Mouse (Mus musculus) kidney, postnatal 14 days (tissue): ENCODE data around the gene Mthfd1l.

ENCODE experiments used
- DNase-seq: peaks from one replicate; pipeline ENCODE4 v3.0.0; 2022; ENCODE audit warnings: mixed read lengths

Mthfd1l gene

GRCm38 (mm10) chr10:3972981-3973588, at the start of gene Mthfd1l:
Gene Mthfd1l (plus strand): TSS chr10:3973118.
- DNase-seq, result peak; percentile 87

GRCm38 (mm10) chr10:3928008-3928545, 44.8 kb upstream of the Mthfd1l start:
- no peak for DNase-seq

GRCm38 (mm10) chr10:3931831-3932230, 41.1 kb upstream of the Mthfd1l start:
- DNase-seq, result no peak

- DNase-seq, result no peak
Measured at GRCm38 (mm10) chr10:3933311-3933940, 39.5 kb upstream of the Mthfd1l start.

- DNase-seq, result no peak
Measured at GRCm38 (mm10) chr10:3936864-3937263, 36.1 kb upstream of the Mthfd1l start.

- no peak for DNase-seq
Measured at GRCm38 (mm10) chr10:3939895-3940595, 32.9 kb upstream of the Mthfd1l start.

GRCm38 (mm10) chr10:3940596-3940975, 32.3 kb upstream of the Mthfd1l start:
- no peak for DNase-seq

- DNase-seq, result peak; percentile 79
Measured at GRCm38 (mm10) chr10:3941054-3941757, 31.7 kb upstream of the Mthfd1l start.

GRCm38 (mm10) chr10:3942289-3942688, 30.6 kb upstream of the Mthfd1l start:
- no peak for DNase-seq

GRCm38 (mm10) chr10:3943492-3944395, 29.2 kb upstream of the Mthfd1l start:
- DNase-seq, result peak; percentile 71

GRCm38 (mm10) chr10:3946871-3947270, 26.0 kb upstream of the Mthfd1l start:
- DNase-seq, result no peak

- no peak for DNase-seq
Measured at GRCm38 (mm10) chr10:3947346-3947745, 25.6 kb upstream of the Mthfd1l start.

GRCm38 (mm10) chr10:3949306-3949705, 23.6 kb upstream of the Mthfd1l start:
- no peak for DNase-seq

GRCm38 (mm10) chr10:3956471-3956870, 16.4 kb upstream of the Mthfd1l start:
- no peak for DNase-seq

- DNase-seq, result no peak
Measured at GRCm38 (mm10) chr10:3958591-3958990, 14.3 kb upstream of the Mthfd1l start.

GRCm38 (mm10) chr10:3969026-3969425, 3.9 kb upstream of the Mthfd1l start:
- DNase-seq, result no peak

GRCm38 (mm10) chr10:3972237-3972636, 681 bp upstream of the Mthfd1l start:
- DNase-seq, result no peak

- peak; percentile 92 for DNase-seq
Measured at GRCm38 (mm10) chr10:3973589-3974070, 712 bp downstream of the Mthfd1l start.

GRCm38 (mm10) chr10:3974380-3974779, 1.5 kb downstream of the Mthfd1l start:
- no peak for DNase-seq

GRCm38 (mm10) chr10:3975898-3976622, 3.1 kb downstream of the Mthfd1l start:
- no peak for DNase-seq

- no peak for DNase-seq
Measured at GRCm38 (mm10) chr10:3976623-3977010, 3.7 kb downstream of the Mthfd1l start.
